Mouse (Mus musculus) lung, postnatal 0 days (tissue): ENCODE measurements around the gene Gmppa. TPM values are rescaled to one million over a fixed set of nuclear protein-coding genes. Genes with fewer than 3 reads are reported as not detected.

Experiments used
- ATAC-seq: fragments of 200-750 bp; cut with Nextera tagmentation; 2 replicates; pipeline ENCODE4 v1.8.0; 2017; ENCODE audit warnings: moderate library complexity
- DNase-seq: peaks from one replicate; pipeline ENCODE4 v3.0.0-alpha.2; 2016; ENCODE audit warnings: low spot score
- H3K27ac ChIP-seq: fragments of 300-500 bp; sonication (generic); 2 replicates; pipeline ENCODE4 v1.5.1; 2014; ENCODE audit warnings: antibody characterized with exemption, mild to moderate bottlenecking, low read length, mixed read lengths
- H3K27me3 ChIP-seq: fragments of 300-500 bp; sonication (generic); replicated peaks from 2 replicates; pipeline ENCODE4 v1.6.1; 2014; ENCODE audit warnings: low read length, mixed read lengths; ENCODE audit not compliant: insufficient read depth
- H3K36me3 ChIP-seq: fragments of 300-500 bp; sonication (generic); 2 replicates; pipeline ENCODE4 v1.6.1; 2014; ENCODE audit warnings: low read length, mixed read lengths; ENCODE audit not compliant: insufficient read depth
- H3K4me1 ChIP-seq: fragments of 300-500 bp; sonication (generic); 2 replicates; pipeline ENCODE4 v1.6.1; 2014; ENCODE audit warnings: antibody characterized with exemption, low read depth, low read length, mixed read lengths; ENCODE audit not compliant: insufficient read depth
- H3K4me2 ChIP-seq: fragments of 300-500 bp; sonication (generic); replicated peaks from 2 replicates; pipeline ENCODE4 v1.6.1; 2014; ENCODE audit warnings: low read depth, mild to moderate bottlenecking, low read length, moderate library complexity, mixed read lengths
- H3K4me3 ChIP-seq: fragments of 300-500 bp; sonication (generic); 2 replicates; pipeline ENCODE4 v1.5.1; 2014; ENCODE audit warnings: low read depth, low read length
- H3K9ac ChIP-seq: fragments of 300-500 bp; sonication (generic); replicated peaks from 2 replicates; pipeline ENCODE4 v1.6.1; 2014; ENCODE audit warnings: low read depth, mild to moderate bottlenecking
- H3K9me3 ChIP-seq: fragments of 300-500 bp; sonication (generic); 2 replicates; pipeline ENCODE4 v1.6.1; 2016; ENCODE audit warnings: low read length, mixed read lengths
- CTCF ChIP-seq: IDR thresholded peaks from 2 replicates; pipeline ENCODE4 v1.5.1; 2016; ENCODE audit warnings: antibody characterized with exemption, mild to moderate bottlenecking
- EP300 ChIP-seq: IDR thresholded peaks from 2 replicates; pipeline ENCODE4 v1.6.1; 2016; ENCODE audit warnings: antibody characterized with exemption, mild to moderate bottlenecking, control low read depth
- WGBS: fragments of 180-500 bp; shearing (Covaris S2); extraction: QIAGEN DNeasy Blood & Tissue Kit; methylation state at CpG from one replicate; pipeline ENCODE4 v1.1.7; 2014; 5-methylcytosine and 5-hydroxymethylcytosine counted together
- polyA plus RNA-seq: library from polyadenylated mRNA; unstranded; fragments of >200 nt; fragmentation: Nextera tagmentation; extraction: Ambion mirVana; gene quantifications from 2 replicates; pipeline ENCODE4 v1.2.1, GENCODE M21; 2015

Gmppa gene
- polyA plus RNA-seq, 1 experiment from 2014 or later, result 58.9 TPM

- no peak overlapping the region for H3K9ac ChIP-seq
- H3K4me2 ChIP-seq, result no peak overlapping the region
- DNase-seq, result peak; percentile 31
- peaks cover 14% of the 10 kb centered on the region for H3K27me3 ChIP-seq
- peak; percentile 48; the same call in 1 of the 2 replicates for ATAC-seq
- WGBS, result 53% methylated on average over 9 of the region's 9 CpGs
- H3K27ac ChIP-seq, result no peak overlapping the region
- no peaks in the 10 kb centered on the region for H3K4me1 ChIP-seq
- no peak overlapping the region for H3K4me3 ChIP-seq
- no peaks in the 10 kb centered on the region for H3K9me3 ChIP-seq
- H3K36me3 ChIP-seq, result no peaks in the 10 kb centered on the region
- TF ChIP-seq CTCF (no peak), EP300 (no peak)
Measured at GRCm38 (mm10) chr1:75393139-75393538, 42.6 kb upstream of the Gmppa start.

GRCm38 (mm10) chr1:75393846-75394245 is 41.9 kb upstream of the Gmppa start:
- Histone ChIP-seq H3K9ac (no peak overlapping the region), H3K27me3 (peaks cover 7% of the 10 kb centered on the region), H3K27ac (no peak overlapping the region), H3K9me3 (no peaks in the 10 kb centered on the region), H3K36me3 (no peaks in the 10 kb centered on the region), H3K4me3 (no peak overlapping the region), H3K4me1 (no peaks in the 10 kb centered on the region; the same call in 1 of the 2 replicates), H3K4me2 (no peak overlapping the region)
- TF ChIP-seq CTCF (no peak), EP300 (no peak)
- ATAC-seq (no peak), DNase-seq (no peak)
- WGBS, result 88% methylated on average over 3 of the region's 3 CpGs

- ATAC-seq, result peak; percentile 86
- peak; percentile 97 for DNase-seq
- Histone ChIP-seq H3K9me3 (no peaks in the 10 kb centered on the region), H3K4me1 (peaks cover 9% of the 10 kb centered on the region), H3K4me2 (peak overlapping the region; percentile 44; the same call in 1 of the 2 replicates), H3K27ac (peak overlapping the region; percentile 84), H3K36me3 (0 out of 2 replicates have a peak, but pooled peaks cover 2% of the 10 kb centered on the region), H3K4me3 (no peak overlapping the region), H3K27me3 (no peaks in the 10 kb centered on the region), H3K9ac (no peak overlapping the region)
- peak; percentile 87 for TF ChIP-seq CTCF
- TF ChIP-seq EP300, result no peak
- WGBS, result 8% methylated on average over 9 of the region's 9 CpGs
Measured at GRCm38 (mm10) chr1:75398761-75399402, 36.8 kb upstream of the Gmppa start.

GRCm38 (mm10) chr1:75399755-75400492 is 35.8 kb upstream of the Gmppa start:
- no peak for TF ChIP-seq EP300
- TF ChIP-seq CTCF, result no peak
- Histone ChIP-seq H3K9ac (0 out of 2 replicates have a peak overlapping the region, but pooled peaks have one; percentile 19), H3K36me3 (0 out of 2 replicates have a peak, but pooled peaks cover 2% of the 10 kb centered on the region), H3K4me1 (peaks cover 9% of the 10 kb centered on the region), H3K4me3 (no peak overlapping the region), H3K27ac (peak overlapping the region; percentile 84), H3K27me3 (no peaks in the 10 kb centered on the region), H3K4me2 (peak overlapping the region; percentile 44), H3K9me3 (no peaks in the 10 kb centered on the region)
- ATAC-seq (peak; percentile 81), DNase-seq (peak; percentile 81)
- 6% methylated on average over 15 of the region's 15 CpGs for WGBS

GRCm38 (mm10) chr1:75400493-75401115 is 35.1 kb upstream of the Gmppa start:
- Histone ChIP-seq H3K36me3 (peaks cover 2% of the 10 kb centered on the region; the same call in 1 of the 2 replicates), H3K9ac (no peak overlapping the region), H3K9me3 (no peaks in the 10 kb centered on the region), H3K4me3 (no peak overlapping the region), H3K27me3 (no peaks in the 10 kb centered on the region), H3K4me1 (peaks cover 9% of the 10 kb centered on the region), H3K4me2 (peak overlapping the region; percentile 44), H3K27ac (no peak overlapping the region; the same call in 1 of the 2 replicates)
- WGBS, result 29% methylated on average over 6 of the region's 6 CpGs
- ATAC-seq (no peak), DNase-seq (no peak)
- TF ChIP-seq CTCF (no peak), EP300 (no peak)

GRCm38 (mm10) chr1:75405547-75405946 is 30.2 kb upstream of the Gmppa start:
- H3K36me3 ChIP-seq, result peaks cover 2% of the 10 kb centered on the region; the same call in 1 of the 2 replicates
- WGBS, result 82% methylated on average over 3 of the region's 3 CpGs

More at GRCm38 (mm10) chr1:75405547-75405946, 30.2 kb upstream of the Gmppa start:
- no peaks in the 10 kb centered on the region for H3K9me3 ChIP-seq
- no peaks in the 10 kb centered on the region for H3K27me3 ChIP-seq
- no peak overlapping the region for H3K4me2 ChIP-seq
- H3K27ac ChIP-seq, result no peak overlapping the region
- H3K9ac ChIP-seq, result no peak overlapping the region
- TF ChIP-seq EP300 (no peak), CTCF (no peak)
- ATAC-seq, result no peak
- no peaks in the 10 kb centered on the region for H3K4me1 ChIP-seq
- H3K4me3 ChIP-seq, result no peak overlapping the region
- DNase-seq, result no peak
